Mouse (Mus musculus): ENCODE results near the gene Zfp119b. TPM values are rescaled to one million over a fixed set of nuclear protein-coding genes. Genes with fewer than 3 reads are reported as not detected.
A peak's percentile ranks its signal among the peaks of the same experiment; 100 is the strongest.
"Not testable (repeated sequence)": the region's sequence is repeated elsewhere in the genome, so short reads cannot be mapped to it uniquely, and the experiment has no call there.

Zfp119b gene
- polyA plus RNA-seq, 1 experiment from 2014 or later: 10.3 TPM

DNA sequence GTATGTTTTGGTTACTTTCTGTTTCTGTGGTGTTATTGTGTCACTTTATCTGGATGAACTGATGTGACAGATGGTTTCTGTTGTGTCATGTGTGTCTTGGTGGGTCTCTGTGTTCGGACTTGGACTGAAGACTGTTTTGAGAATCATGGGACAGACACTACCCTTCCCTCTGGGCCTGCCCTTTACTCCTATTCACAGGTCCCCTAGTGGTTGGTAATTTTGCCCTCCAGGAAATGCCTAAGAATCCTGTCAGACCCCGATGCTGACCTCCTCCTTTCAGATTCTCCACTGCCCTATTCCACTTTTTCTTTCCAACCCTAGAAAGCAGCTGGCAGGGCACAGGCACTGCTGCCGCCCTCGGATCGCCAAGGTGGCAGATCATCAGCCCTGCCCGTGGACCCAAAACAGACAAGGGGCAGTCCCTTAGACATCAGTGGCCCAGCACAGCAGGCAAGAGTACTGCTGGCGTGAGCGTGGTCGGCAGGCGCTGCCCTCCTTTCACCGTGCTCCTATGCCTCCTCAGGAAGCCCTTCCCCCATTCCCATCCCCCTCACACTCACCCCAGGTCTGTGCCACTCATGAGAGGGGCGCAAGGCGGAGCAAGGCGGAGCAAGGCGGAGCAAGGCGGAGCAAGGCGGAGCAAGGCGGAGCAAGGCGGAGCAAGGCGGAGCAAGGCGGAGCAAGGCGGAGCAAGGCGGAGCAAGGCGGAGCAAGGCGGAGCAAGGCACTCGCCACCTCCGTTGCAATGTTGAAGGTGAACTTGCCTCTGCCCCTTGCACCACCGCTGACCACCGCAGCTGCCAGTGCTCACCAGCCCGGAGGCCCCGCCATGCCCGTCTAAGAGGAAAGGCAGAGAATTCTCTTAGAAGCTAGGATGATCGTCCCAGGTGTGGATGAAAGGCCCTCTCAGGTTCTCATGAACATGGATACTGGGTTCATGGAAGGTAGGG is 17.5 kb downstream of the Zfp119b start:
- H3K4me3 ChIP-seq (ENCODE audit: low read depth, low read length): peak overlapping the region; percentile 52
- no peaks in the 10 kb centered on the region for H3K36me3 ChIP-seq (ENCODE audit: control insufficient read depth, insufficient read depth, low read length)
- no peaks in the 10 kb centered on the region for H3K9me3 ChIP-seq (replicated peaks; ENCODE audit: control insufficient read depth, low read length)
- peak overlapping the region; percentile 74 for H3K9ac ChIP-seq (ENCODE audit: low read length)
- DNase-seq (ENCODE audit: low spot score) (peak; percentile 86), ATAC-seq (peak; percentile 98)
- peak overlapping the region; percentile 63 for H3K4me2 ChIP-seq (ENCODE audit: low read length)
- H3K27ac ChIP-seq (ENCODE audit: low read depth, low read length): peak overlapping the region; percentile 70; the same call in 1 of the 2 replicates
- H3K4me1 ChIP-seq (ENCODE audit: control insufficient read depth, insufficient read depth, low read length): 0 out of 2 replicates have a peak, but pooled peaks cover 4% of the 10 kb centered on the region
- WGBS: 1% methylated on average over 33 of the region's 33 CpGs
- H3K27me3 ChIP-seq (replicated peaks; ENCODE audit: control insufficient read depth, insufficient read depth, low read length): no peaks in the 10 kb centered on the region

DNA sequence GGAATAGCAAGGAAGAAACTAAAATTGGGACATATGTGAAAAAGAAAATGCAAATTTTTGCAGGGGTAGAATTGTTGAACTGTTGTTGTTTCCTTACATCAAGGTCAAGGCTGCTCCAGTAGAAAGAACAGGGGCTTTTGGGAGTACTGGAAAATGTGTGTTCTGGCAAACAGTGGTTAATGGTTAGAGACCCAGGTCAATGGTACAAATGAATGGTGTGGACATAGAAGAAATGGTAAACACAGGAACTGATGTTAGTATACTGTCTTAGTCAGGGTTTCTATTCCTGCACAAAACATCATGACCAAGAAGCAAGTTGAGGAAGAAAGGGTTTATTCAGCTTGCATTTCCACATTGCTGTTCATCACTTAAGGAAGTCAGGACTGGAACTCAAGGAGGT is 42.6 kb downstream of the Zfp119b start:
- H3K4me1 ChIP-seq (ENCODE audit: control insufficient read depth, insufficient read depth, low read length): no peaks in the 10 kb centered on the region
- H3K9ac ChIP-seq (ENCODE audit: low read length): no peak overlapping the region
- H3K4me3 ChIP-seq (ENCODE audit: low read depth, low read length): no peak overlapping the region
- ATAC-seq (no peak), DNase-seq (ENCODE audit: low spot score) (no peak)
- H3K4me2 ChIP-seq (ENCODE audit: low read length): no peak overlapping the region
- H3K9me3 ChIP-seq (replicated peaks; ENCODE audit: control insufficient read depth, low read length): no peaks in the 10 kb centered on the region
- H3K36me3 ChIP-seq (ENCODE audit: control insufficient read depth, insufficient read depth, low read length): no peaks in the 10 kb centered on the region
- H3K27ac ChIP-seq (ENCODE audit: low read depth, low read length): no peak overlapping the region
- H3K27me3 ChIP-seq (replicated peaks; ENCODE audit: control insufficient read depth, insufficient read depth, low read length): no peaks in the 10 kb centered on the region

DNA sequence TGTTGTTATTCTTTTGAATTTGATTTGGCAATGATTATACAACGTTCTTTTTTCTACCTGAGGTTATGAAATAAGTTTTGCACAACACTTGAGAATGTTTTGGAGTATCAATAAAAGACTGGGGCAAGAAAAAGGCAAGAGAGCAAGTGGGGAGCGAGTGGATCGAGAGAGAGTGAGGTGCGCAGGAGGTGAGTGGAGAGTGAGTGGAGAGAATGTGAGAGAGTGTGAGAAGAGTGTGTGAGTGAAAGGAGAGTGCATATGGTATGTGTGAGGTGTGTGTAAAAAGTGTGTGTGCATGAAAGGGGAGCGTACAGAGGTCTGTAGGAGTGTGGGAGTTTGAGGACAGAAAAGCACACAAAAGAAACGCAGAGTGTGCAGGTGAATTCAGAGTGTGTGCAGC is 45.2 kb downstream of the Zfp119b start:
- H3K4me2 ChIP-seq (ENCODE audit: low read length): no peak overlapping the region
- DNase-seq (ENCODE audit: low spot score): no peak
- no peaks in the 10 kb centered on the region for H3K9me3 ChIP-seq (replicated peaks; ENCODE audit: control insufficient read depth, low read length)
- no peaks in the 10 kb centered on the region for H3K4me1 ChIP-seq (ENCODE audit: control insufficient read depth, insufficient read depth, low read length)
- H3K27ac ChIP-seq (ENCODE audit: low read depth, low read length): no peak overlapping the region
- H3K4me3 ChIP-seq (ENCODE audit: low read depth, low read length): no peak overlapping the region
- no peaks in the 10 kb centered on the region for H3K27me3 ChIP-seq (replicated peaks; ENCODE audit: control insufficient read depth, insufficient read depth, low read length)
- H3K36me3 ChIP-seq (ENCODE audit: control insufficient read depth, insufficient read depth, low read length): no peaks in the 10 kb centered on the region
- no peak overlapping the region for H3K9ac ChIP-seq (ENCODE audit: low read length)
- ATAC-seq: no peak
- WGBS: 75% methylated on average over 6 of the region's 6 CpGs

DNA sequence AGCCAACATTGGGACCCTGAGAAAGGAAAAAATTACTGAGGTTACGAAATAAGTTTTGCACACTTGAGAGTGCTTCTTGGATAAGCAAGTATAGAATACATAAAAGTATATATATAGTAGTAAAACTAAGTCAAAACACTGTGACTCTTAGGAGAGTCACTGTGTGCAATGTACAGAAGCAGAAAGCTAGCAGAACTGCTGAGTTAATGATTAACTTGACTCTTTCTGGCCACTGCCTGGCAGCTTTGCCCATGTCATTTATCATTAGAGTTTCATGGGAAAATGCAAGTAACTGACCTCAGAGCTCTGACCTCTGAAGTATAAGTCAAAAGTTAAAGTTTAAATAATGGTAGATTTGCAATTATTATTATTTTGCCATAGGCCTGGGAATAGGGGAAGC is 45.6 kb downstream of the Zfp119b start:
- no peak overlapping the region for H3K4me2 ChIP-seq (ENCODE audit: low read length)
- DNase-seq (ENCODE audit: low spot score) (no peak), ATAC-seq (no peak)
- H3K4me1 ChIP-seq (ENCODE audit: control insufficient read depth, insufficient read depth, low read length): no peaks in the 10 kb centered on the region
- H3K27me3 ChIP-seq (replicated peaks; ENCODE audit: control insufficient read depth, insufficient read depth, low read length): no peaks in the 10 kb centered on the region
- H3K36me3 ChIP-seq (ENCODE audit: control insufficient read depth, insufficient read depth, low read length): no peaks in the 10 kb centered on the region
- H3K27ac ChIP-seq (ENCODE audit: low read depth, low read length): no peak overlapping the region
- no peak overlapping the region for H3K9ac ChIP-seq (ENCODE audit: low read length)
- WGBS: 87% methylated on average over 1 of the region's 1 CpGs
- H3K9me3 ChIP-seq (replicated peaks; ENCODE audit: control insufficient read depth, low read length): no peaks in the 10 kb centered on the region
- no peak overlapping the region for H3K4me3 ChIP-seq (ENCODE audit: low read depth, low read length)

DNA sequence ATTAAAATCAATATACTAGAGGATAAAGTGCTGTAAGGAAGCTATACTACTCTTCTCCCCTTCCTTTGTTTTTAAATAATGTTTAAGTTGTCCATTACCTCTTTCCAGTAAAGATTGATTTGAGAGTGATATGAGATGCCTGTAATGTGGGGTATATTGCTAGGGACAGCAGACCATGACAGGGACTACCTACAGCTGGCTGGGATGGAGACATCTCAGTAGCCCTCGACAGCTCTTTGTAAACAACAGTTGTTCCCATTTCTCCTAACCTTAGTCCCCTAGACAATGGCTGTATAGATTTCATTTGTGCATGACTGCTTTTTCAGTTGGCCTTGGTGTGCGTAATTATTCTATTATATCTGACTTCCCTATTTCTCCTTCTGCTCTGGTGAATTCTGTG is 46.2 kb downstream of the Zfp119b start:
- Histone ChIP-seq H3K27ac (ENCODE audit: low read depth, low read length) (no peak overlapping the region), H3K4me2 (ENCODE audit: low read length) (no peak overlapping the region)
- WGBS: 76% methylated on average over 2 of the region's 2 CpGs

GRCm38 (mm10) chr17:55892406-55892955 is 56.8 kb downstream of the Zfp119b start:
- H3K4me2 ChIP-seq (ENCODE audit: low read length): peak overlapping the region; percentile 48
- H3K9ac ChIP-seq (ENCODE audit: low read length): peak overlapping the region; percentile 47
- not testable (repeated sequence) for H3K36me3 ChIP-seq (ENCODE audit: control insufficient read depth, insufficient read depth, low read length); H3K9me3 ChIP-seq (replicated peaks; ENCODE audit: control insufficient read depth, low read length); H3K27ac ChIP-seq (ENCODE audit: low read depth, low read length); ATAC-seq; H3K4me1 ChIP-seq (ENCODE audit: control insufficient read depth, insufficient read depth, low read length); H3K27me3 ChIP-seq (replicated peaks; ENCODE audit: control insufficient read depth, insufficient read depth, low read length); DNase-seq (ENCODE audit: low spot score)
- WGBS: 10% methylated on average over 6 of the region's 8 CpGs
- H3K4me3 ChIP-seq (ENCODE audit: low read depth, low read length): peak overlapping the region; percentile 37

More for the DNA sequence above, 46.2 kb downstream of the Zfp119b start:
- Histone ChIP-seq H3K4me3 (ENCODE audit: low read depth, low read length) (no peak overlapping the region), H3K27me3 (replicated peaks; ENCODE audit: control insufficient read depth, insufficient read depth, low read length) (no peaks in the 10 kb centered on the region), H3K9me3 (replicated peaks; ENCODE audit: control insufficient read depth, low read length) (peaks cover 5% of the 10 kb centered on the region; the same call in 1 of the 2 replicates), H3K9ac (ENCODE audit: low read length) (no peak overlapping the region), H3K4me1 (ENCODE audit: control insufficient read depth, insufficient read depth, low read length) (no peaks in the 10 kb centered on the region), H3K36me3 (ENCODE audit: control insufficient read depth, insufficient read depth, low read length) (peaks cover 5% of the 10 kb centered on the region; the same call in 1 of the 2 replicates)
- DNase-seq (ENCODE audit: low spot score) (no peak), ATAC-seq (no peak)

Other genes with a start within 250 kb of the Zfp119b start
- 5.7 TPM in 2 replicates for gene Pot1b, start 236.9 kb downstream of the Zfp119b start, polyA plus RNA-seq (2014; fragmentation: Nextera tagmentation; extraction: Ambion mirVana)
- 0.09 TPM in 1 of 2 replicates, not detected in the other for gene Adgre4, start 199.5 kb downstream of the Zfp119b start, polyA plus RNA-seq (2014; fragmentation: Nextera tagmentation; extraction: Ambion mirVana)
- 9.9 and 12.5 TPM in 2 replicates for gene Zfp119a, start 70.6 kb downstream of the Zfp119b start, polyA plus RNA-seq (2014; fragmentation: Nextera tagmentation; extraction: Ambion mirVana)
- gene Zfp959, start 57.4 kb downstream of the Zfp119b start, polyA plus RNA-seq (2014; fragmentation: Nextera tagmentation; extraction: Ambion mirVana): 16.1 and 16.9 TPM in 2 replicates
- 2.6 and 3.8 TPM in 2 replicates for gene Ebi3, start 3.1 kb upstream of the Zfp119b start, polyA plus RNA-seq (2014; fragmentation: Nextera tagmentation; extraction: Ambion mirVana)
- gene Yju2, start 9.6 kb upstream of the Zfp119b start, polyA plus RNA-seq (2014; fragmentation: Nextera tagmentation; extraction: Ambion mirVana): 25.4 and 26.1 TPM in 2 replicates
- gene Shd, start 21.0 kb upstream of the Zfp119b start, polyA plus RNA-seq (2014; fragmentation: Nextera tagmentation; extraction: Ambion mirVana): 109 and 111 TPM in 2 replicates
- gene Fsd1, start 37.0 kb upstream of the Zfp119b start, polyA plus RNA-seq (2014; fragmentation: Nextera tagmentation; extraction: Ambion mirVana): 106 and 121 TPM in 2 replicates
- gene Stap2, start 56.1 kb upstream of the Zfp119b start, polyA plus RNA-seq (2014; fragmentation: Nextera tagmentation; extraction: Ambion mirVana): 4.7 and 5.0 TPM in 2 replicates
- 170 TPM in 2 replicates for gene Mpnd, start 56.2 kb upstream of the Zfp119b start, polyA plus RNA-seq (2014; fragmentation: Nextera tagmentation; extraction: Ambion mirVana)
- 96.0 and 113 TPM in 2 replicates for gene Sh3gl1, start 87.1 kb upstream of the Zfp119b start, polyA plus RNA-seq (2014; fragmentation: Nextera tagmentation; extraction: Ambion mirVana)
- gene Chaf1a, start 90.9 kb upstream of the Zfp119b start, polyA plus RNA-seq (2014; fragmentation: Nextera tagmentation; extraction: Ambion mirVana): 6.8 and 6.9 TPM in 2 replicates
- 68.8 and 83.7 TPM in 2 replicates for gene Ubxn6, start 125.5 kb upstream of the Zfp119b start, polyA plus RNA-seq (2014; fragmentation: Nextera tagmentation; extraction: Ambion mirVana)
- gene Hdgfl2, start 130.1 kb upstream of the Zfp119b start, polyA plus RNA-seq (2014; fragmentation: Nextera tagmentation; extraction: Ambion mirVana): 81.5 and 109 TPM in 2 replicates
- gene Plin4, start 160.3 kb upstream of the Zfp119b start, polyA plus RNA-seq (2014; fragmentation: Nextera tagmentation; extraction: Ambion mirVana): 0.04 and 0.07 TPM in 2 replicates
- 0.42 and 0.67 TPM in 2 replicates for gene Plin5, start 168.1 kb upstream of the Zfp119b start, polyA plus RNA-seq (2014; fragmentation: Nextera tagmentation; extraction: Ambion mirVana)
- not detected in 2 replicates for gene Lrg1, start 172.5 kb upstream of the Zfp119b start, polyA plus RNA-seq (2014; fragmentation: Nextera tagmentation; extraction: Ambion mirVana)
- 9.4 and 12.1 TPM in 2 replicates for gene Sema6b, start 190.8 kb upstream of the Zfp119b start, polyA plus RNA-seq (2014; fragmentation: Nextera tagmentation; extraction: Ambion mirVana)
- 9.7 and 10.9 TPM in 2 replicates for gene Tnfaip8l1, start 213.0 kb upstream of the Zfp119b start, polyA plus RNA-seq (2014; fragmentation: Nextera tagmentation; extraction: Ambion mirVana)
- 58.8 and 63.5 TPM in 2 replicates for gene Mydgf, start 234.4 kb upstream of the Zfp119b start, polyA plus RNA-seq (2014; fragmentation: Nextera tagmentation; extraction: Ambion mirVana)